Mouse (Mus musculus) C2C12 (cell line): ENCODE data around the gene Hdac7. TPM values are rescaled to one million over a fixed set of nuclear protein-coding genes. Genes with fewer than 3 reads are reported as not detected.
A peak's percentile ranks its signal among the peaks of the same experiment; 100 is the strongest.

Experiments
- H3K27me3 ChIP-seq: one replicate; pipeline ENCODE4 v1.6.1; 2011; ENCODE audit not compliant: control insufficient read depth, insufficient read depth, insufficient read length
- H3K36me3 ChIP-seq: one replicate; pipeline ENCODE4 v1.6.1; 2011; ENCODE audit not compliant: control insufficient read depth, insufficient read depth
- H3K4me3 ChIP-seq: one replicate; pipeline ENCODE4 v1.5.1; 2011; ENCODE audit warnings: mild to moderate bottlenecking, control low read depth; ENCODE audit not compliant: poor library complexity, insufficient read depth, severe bottlenecking
- H3K79me2 ChIP-seq: one replicate; pipeline ENCODE4 v1.6.1; 2011; ENCODE audit not compliant: control insufficient read depth, insufficient read depth
- H3K79me3 ChIP-seq: one replicate; pipeline ENCODE4 v1.6.1; 2011; ENCODE audit warnings: low read depth, control low read depth
- H3ac ChIP-seq: one replicate; pipeline ENCODE3; 2011; ENCODE audit warnings: low read depth; ENCODE audit not compliant: control insufficient read depth, insufficient read length
- CEBPB ChIP-seq: IDR thresholded peaks from one replicate; pipeline ENCODE4 v1.6.1; 2011; ENCODE audit warnings: low read depth, mild to moderate bottlenecking, control low read depth, moderate library complexity
- CTCF ChIP-seq: IDR thresholded peaks from one replicate; pipeline ENCODE4 v1.5.1; 2011; ENCODE audit not compliant: control insufficient read depth, insufficient read depth, insufficient read length
- FOSL1 ChIP-seq: IDR thresholded peaks from one replicate; pipeline ENCODE4 v1.8.0; 2011; ENCODE audit warnings: mild to moderate bottlenecking, low read length; ENCODE audit not compliant: poor library complexity, insufficient read depth, severe bottlenecking
- MAX ChIP-seq: IDR thresholded peaks from one replicate; pipeline ENCODE4 v1.6.1; 2011; ENCODE audit warnings: mild to moderate bottlenecking, control low read depth
- MYOD1 ChIP-seq: IDR thresholded peaks from one replicate; pipeline ENCODE4 v1.6.1; 2011; ENCODE audit warnings: low read depth; ENCODE audit not compliant: control insufficient read depth, insufficient read length
- MYOG ChIP-seq: IDR thresholded peaks from one replicate; pipeline ENCODE4 v1.6.1; 2011; ENCODE audit not compliant: control insufficient read depth, insufficient read length; ENCODE audit errors: extremely low read depth
- USF1 ChIP-seq: IDR thresholded peaks from one replicate; pipeline ENCODE4 v1.6.1; 2011; ENCODE audit warnings: low read depth, mild to moderate bottlenecking, control low read depth, moderate library complexity
- polyA plus RNA-seq: library from polyadenylated mRNA; unstranded; fragments of >200 nt; fragmentation: generic; extraction: Trizol; gene quantifications from one replicate; pipeline ENCODE4 v1.2.1, GENCODE M21; 2012; ENCODE audit warnings: missing spikeins

The Hdac7 gene
- polyA plus RNA-seq, 1 experiment = 41.2 TPM

DNA sequence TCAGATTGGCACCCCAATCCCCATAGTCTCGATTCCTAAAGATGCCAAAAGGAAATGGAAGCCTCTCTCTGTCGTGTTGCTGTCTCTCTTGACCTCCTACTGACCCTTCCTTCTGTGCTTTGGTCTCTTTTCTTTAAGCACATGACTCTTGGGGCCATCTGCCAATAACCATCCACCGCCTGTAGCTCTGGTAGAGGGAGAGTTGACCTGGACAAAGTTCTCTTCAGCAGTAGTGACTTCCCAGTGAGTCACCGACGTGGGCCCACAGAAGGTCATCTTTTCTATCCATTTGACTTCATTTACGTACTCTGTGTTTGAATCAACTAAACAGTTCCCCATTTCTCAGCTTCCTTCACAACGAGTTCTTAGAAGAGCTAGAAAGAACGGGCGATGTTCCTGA, 36.1 kb upstream of the Hdac7 start:
- Histone ChIP-seq H3K79me2 (no peaks in the 10 kb centered on the region), H3ac (no peak overlapping the region), H3K79me3 (no peaks in the 10 kb centered on the region), H3K4me3 (no peak overlapping the region), H3K27me3 (no peaks in the 10 kb centered on the region), H3K36me3 (peaks cover 8% of the 10 kb centered on the region)
- TF ChIP-seq CEBPB (no peak), MYOG (no peak), MYOD1 (no peak), MAX (no peak), FOSL1 (no peak), USF1 (no peak), CTCF (no peak)

DNA sequence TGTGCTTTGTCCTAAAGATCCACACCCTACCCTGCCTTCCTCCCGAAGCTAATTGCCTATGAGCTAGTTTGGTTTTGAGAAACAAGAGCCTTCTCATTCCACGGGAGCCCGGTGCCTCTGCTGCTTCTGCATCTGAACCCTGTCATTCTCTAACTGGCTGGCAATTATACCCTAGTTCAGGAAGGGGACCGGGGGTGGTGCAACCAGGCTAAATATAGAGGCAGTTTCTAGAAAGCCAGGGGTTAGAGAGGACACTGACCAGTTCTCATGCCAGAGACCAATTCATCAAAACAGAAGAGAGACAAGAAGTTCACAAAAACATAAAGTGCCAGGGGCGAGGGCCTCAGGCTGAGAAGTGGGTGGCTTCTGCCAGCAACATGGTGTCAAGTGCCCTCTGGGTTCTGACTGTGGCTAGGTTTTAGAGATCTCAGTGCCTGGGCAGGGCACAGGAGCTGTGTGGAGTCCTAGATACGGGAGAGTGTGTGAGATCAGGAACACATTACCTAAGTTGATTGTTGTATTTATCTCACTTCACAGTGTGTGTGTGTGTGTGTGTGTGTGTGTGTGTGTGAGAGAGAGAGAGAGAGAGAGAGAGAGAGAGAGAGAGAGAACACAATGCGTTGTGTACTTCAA, 34.5 kb upstream of the Hdac7 start:
- Histone ChIP-seq H3K27me3 (no peaks in the 10 kb centered on the region), H3K79me2 (no peaks in the 10 kb centered on the region), H3K4me3 (no peak overlapping the region), H3K36me3 (peaks cover 12% of the 10 kb centered on the region), H3K79me3 (no peaks in the 10 kb centered on the region), H3ac (no peak overlapping the region)
- TF ChIP-seq CEBPB (no peak), MYOG (no peak), USF1 (no peak), MAX (no peak), CTCF (no peak), FOSL1 (no peak), MYOD1 (no peak)

DNA sequence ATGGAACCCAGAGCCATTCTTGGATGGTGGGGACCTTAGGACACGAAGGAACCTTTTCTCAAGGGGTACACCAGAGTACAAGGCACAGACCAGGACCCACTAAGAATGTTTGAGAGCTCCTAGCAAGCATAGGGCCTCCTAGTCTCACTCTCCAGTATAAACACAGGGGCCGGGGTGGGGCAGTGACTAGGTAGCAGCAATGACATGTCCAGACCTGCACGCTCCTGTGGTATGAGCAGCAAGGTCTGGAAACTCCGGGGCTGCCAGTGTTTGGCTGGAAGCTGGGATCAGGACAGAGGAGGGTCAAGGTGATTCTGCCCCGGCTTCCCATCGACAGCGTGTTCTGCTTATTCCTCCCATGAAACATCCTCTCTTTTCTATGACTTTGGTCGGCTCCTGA, 31.5 kb upstream of the Hdac7 start:
- no peak for TF ChIP-seq CTCF
- no peak for TF ChIP-seq USF1
- no peak for TF ChIP-seq MYOD1
- no peak for TF ChIP-seq CEBPB
- TF ChIP-seq MAX = no peak
- no peak for TF ChIP-seq FOSL1
- TF ChIP-seq MYOG = no peak
- Histone ChIP-seq H3K79me3 (no peaks in the 10 kb centered on the region), H3K4me3 (no peak overlapping the region), H3ac (no peak overlapping the region), H3K79me2 (no peaks in the 10 kb centered on the region), H3K36me3 (peaks cover 4% of the 10 kb centered on the region), H3K27me3 (no peaks in the 10 kb centered on the region)

DNA sequence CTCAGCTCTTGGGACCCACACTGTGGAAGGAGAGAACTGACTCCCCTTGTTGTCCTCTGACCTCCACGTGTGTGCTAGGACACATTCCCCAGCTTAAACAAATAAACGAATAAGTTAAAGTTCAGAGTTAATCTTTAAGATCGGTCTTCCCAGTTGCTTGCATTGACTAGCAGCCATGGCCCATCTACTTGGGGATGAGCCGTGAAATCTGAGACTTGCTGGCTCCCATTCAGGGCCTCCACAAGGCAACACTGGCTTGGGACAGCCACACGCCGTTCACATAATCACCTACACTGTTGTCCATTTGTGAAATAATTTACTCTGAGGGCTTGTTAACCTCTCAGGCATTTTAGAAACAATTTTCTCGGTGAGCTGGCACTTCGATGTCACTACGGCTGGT, 29.4 kb upstream of the Hdac7 start:
- Histone ChIP-seq H3K4me3 (no peak overlapping the region), H3K36me3 (peaks cover 4% of the 10 kb centered on the region), H3ac (no peak overlapping the region), H3K79me2 (no peaks in the 10 kb centered on the region), H3K27me3 (no peaks in the 10 kb centered on the region), H3K79me3 (no peaks in the 10 kb centered on the region)
- TF ChIP-seq CEBPB (no peak), MAX (no peak), CTCF (no peak), MYOG (no peak), MYOD1 (no peak), FOSL1 (no peak), USF1 (no peak)

GRCm38 (mm10) chr15:97872161-97872560, 27.9 kb upstream of the Hdac7 start:
- H3ac ChIP-seq = no peak overlapping the region
- TF ChIP-seq MYOD1 (peak; percentile 53), MAX (peak; percentile 86), CEBPB (no peak), MYOG (no peak), CTCF (no peak), FOSL1 (peak; percentile 63), USF1 (no peak)
- no peaks in the 10 kb centered on the region for H3K79me2 ChIP-seq

More at GRCm38 (mm10) chr15:97872161-97872560, 27.9 kb upstream of the Hdac7 start:
- H3K4me3 ChIP-seq = no peak overlapping the region
- peaks cover 4% of the 10 kb centered on the region for H3K36me3 ChIP-seq
- H3K79me3 ChIP-seq = no peaks in the 10 kb centered on the region
- H3K27me3 ChIP-seq = no peaks in the 10 kb centered on the region
